In the genomic region with DNA sequence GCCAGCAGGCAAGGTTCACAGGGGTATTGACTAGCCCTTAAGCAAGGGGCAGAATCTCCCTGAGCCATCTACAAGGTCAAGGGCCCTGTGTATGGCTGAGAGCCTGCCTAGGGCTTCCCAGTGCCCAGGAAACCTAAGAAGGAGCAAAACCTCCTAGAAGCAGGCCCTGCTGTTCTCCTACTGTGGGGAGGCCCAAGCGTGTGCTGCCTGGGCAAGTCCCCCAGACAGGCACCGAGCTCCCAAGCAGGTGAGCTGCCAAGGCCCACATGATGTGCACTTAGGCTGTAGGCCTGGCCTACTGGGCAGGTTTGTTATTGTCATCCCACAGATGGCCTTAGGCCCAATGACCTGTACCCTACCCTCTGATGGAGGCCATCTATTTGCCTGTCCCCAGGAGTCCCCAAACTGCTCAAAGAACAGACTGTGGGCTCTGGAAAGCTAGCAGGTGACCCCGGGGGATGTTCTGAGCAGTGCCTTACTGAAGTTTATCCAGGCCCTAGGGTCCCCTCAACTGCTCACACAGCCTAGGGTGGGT, we compare ENCODE assay signal across 8 mouse cellular contexts. TPM values are rescaled to one million over a fixed set of nuclear protein-coding genes. Genes with fewer than 3 reads are reported as not detected.
A peak's percentile ranks its signal among the peaks of the same experiment; 100 is the strongest.
DNase-seq lines count a peak whose midpoint lies in the region; ATAC-seq lines count a peak whose summit lies in the region.

No protein-coding gene starts in this region.

- H3K9me3 ChIP-seq in heart, embryonic 13.5 days = no peaks in the 10 kb centered on the region
- no peaks in the 10 kb centered on the region for H3K9me3 ChIP-seq in forebrain, embryonic 10.5 days
- H3K9me3 ChIP-seq in limb, embryonic 11.5 days (ENCODE audit: control insufficient read depth, low read length) = no peaks in the 10 kb centered on the region

- H3K4me3 ChIP-seq in heart, embryonic 13.5 days = no peak overlapping the region
- peak overlapping the region; percentile 24; the same call in 1 of the 2 replicates for H3K4me3 ChIP-seq in forebrain, embryonic 10.5 days
- no peak overlapping the region for H3K4me3 ChIP-seq in limb, embryonic 11.5 days (ENCODE audit: low read depth, low read length)

- H3K27me3 ChIP-seq in heart, embryonic 13.5 days (replicated peaks) = peaks cover 37% of the 10 kb centered on the region
- peaks cover 49% of the 10 kb centered on the region for H3K27me3 ChIP-seq in forebrain, embryonic 10.5 days (ENCODE audit: poor library complexity, severe bottlenecking)
- H3K27me3 ChIP-seq in limb, embryonic 11.5 days (ENCODE audit: control insufficient read depth, insufficient read depth, low read length) = no peaks in the 10 kb centered on the region

- H3K36me3 ChIP-seq in heart, embryonic 13.5 days = no peaks in the 10 kb centered on the region
- H3K36me3 ChIP-seq in forebrain, embryonic 10.5 days (replicated peaks) = no peaks in the 10 kb centered on the region
- no peaks in the 10 kb centered on the region for H3K36me3 ChIP-seq in limb, embryonic 11.5 days (ENCODE audit: control insufficient read depth, insufficient read depth, low read length)

- ATAC-seq in heart, embryonic 13.5 days (ENCODE audit: extremely low read depth, insufficient number of reproducible peaks, low FRiP score, low TSS enrichment) = no peak
- no peak for ATAC-seq in limb, embryonic 11.5 days (ENCODE audit: insufficient number of reproducible peaks, low FRiP score, low TSS enrichment, low read depth)

- H3K27ac ChIP-seq in heart, embryonic 13.5 days (replicated peaks) = peak overlapping the region; percentile 86
- H3K27ac ChIP-seq in forebrain, embryonic 10.5 days = peak overlapping the region; percentile 86
- H3K27ac ChIP-seq in limb, embryonic 11.5 days (replicated peaks; ENCODE audit: low read depth, low read length) = peak overlapping the region; percentile 76

- H3K4me1 ChIP-seq in heart, embryonic 13.5 days = peaks cover 60% of the 10 kb centered on the region
- peaks cover 68% of the 10 kb centered on the region for H3K4me1 ChIP-seq in forebrain, embryonic 10.5 days
- peaks cover 34% of the 10 kb centered on the region for H3K4me1 ChIP-seq in limb, embryonic 11.5 days (ENCODE audit: control insufficient read depth, insufficient read depth, low read length)

- 0 out of 2 replicates have a peak overlapping the region, but pooled peaks have one; percentile 71 for H3K9ac ChIP-seq in heart, embryonic 13.5 days
- peak overlapping the region; percentile 55; the same call in 1 of the 2 replicates for H3K9ac ChIP-seq in limb, embryonic 11.5 days (ENCODE audit: low read length)

- H3K4me2 ChIP-seq in heart, embryonic 13.5 days = peak overlapping the region; percentile 48; the same call in 1 of the 2 replicates
- no peak overlapping the region; the same call in 1 of the 2 replicates for H3K4me2 ChIP-seq in limb, embryonic 11.5 days (ENCODE audit: low read depth, severe bottlenecking)

- no peak for DNase-seq in heart, adult 11 months
- peak; percentile 29 for DNase-seq in 3T3-L1 (ENCODE audit: low read depth, low spot score)
- no peak for DNase-seq in forebrain, embryonic 10.5 days (ENCODE audit: extremely low spot score, low spot score)
- DNase-seq in limb, embryonic 11.5 days (ENCODE audit: low spot score) = no peak
- no peak for DNase-seq in frontal cortex, postnatal 14 days (ENCODE audit: low spot score in 2 of 2)
- DNase-seq in gastrocnemius, postnatal 10 days = no peak
- no peak for DNase-seq in adrenal gland, postnatal 14 days

- 88% methylated on average over 3 of the region's 3 CpGs for WGBS in heart, embryonic 13.5 days
- 81% methylated on average over 3 of the region's 3 CpGs for whole genome bisulfite sequencing in forebrain, embryonic 10.5 days
- WGBS in limb, embryonic 11.5 days = 87% methylated on average over 3 of the region's 3 CpGs

RNA-seq across cellular contexts. Expression of a gene that starts 9.7 kb away (rescaled TPM):
- 11.4 and 12.1 TPM in 2 replicates for polyA plus RNA-seq in heart, embryonic 13.5 days (2015; fragmentation: Nextera tagmentation; extraction: Ambion mirVana)
- polyA plus RNA-seq in forebrain, embryonic 10.5 days (2016; fragmentation: Nextera tagmentation; extraction: Ambion mirVana) = 25.4 and 26.7 TPM in 2 replicates
- 14.5 and 15.0 TPM in 2 replicates for polyA plus RNA-seq in limb, embryonic 11.5 days (2014; fragmentation: Nextera tagmentation; extraction: Ambion mirVana)
- total RNA-seq in gastrocnemius, postnatal 10 days (2021) = 10 to 100 TPM; 22.5 to 33.5 TPM
- 27.5 and 35.7 TPM in 2 replicates for total RNA-seq in adrenal gland, postnatal 14 days (2021)
